Mouse (Mus musculus) frontal cortex, adult (tissue): ENCODE data around the gene Vmo1.

Experiments used
- ATAC-seq: cut with Nextera tagmentation; 2 replicates; pipeline ENCODE4 v1.9.2; 2017; ENCODE audit warnings: mild to moderate bottlenecking, moderate library complexity, mixed read lengths; ENCODE audit not compliant: low TSS enrichment

The Vmo1 gene

DNA sequence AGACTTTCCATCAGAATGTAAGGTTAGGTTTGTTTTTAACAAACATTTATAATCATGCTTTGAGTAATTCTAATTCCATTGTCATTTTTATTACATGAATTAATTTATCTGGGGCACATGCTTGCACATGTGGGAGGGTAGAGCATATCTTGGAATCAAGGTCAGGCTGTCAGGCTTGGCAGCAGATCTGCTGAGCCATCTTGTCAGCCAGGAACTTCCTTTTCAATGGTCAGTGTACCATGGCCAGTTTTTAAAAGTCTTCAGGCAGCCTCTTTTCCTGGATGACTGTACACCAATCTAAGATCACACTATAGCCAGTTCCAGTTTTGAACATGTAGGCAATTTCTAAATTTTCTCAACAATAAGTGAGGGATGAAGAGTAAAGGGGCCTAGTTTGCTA lies 41.7 kb downstream of the Vmo1 start:
- ATAC-seq: no peak

DNA sequence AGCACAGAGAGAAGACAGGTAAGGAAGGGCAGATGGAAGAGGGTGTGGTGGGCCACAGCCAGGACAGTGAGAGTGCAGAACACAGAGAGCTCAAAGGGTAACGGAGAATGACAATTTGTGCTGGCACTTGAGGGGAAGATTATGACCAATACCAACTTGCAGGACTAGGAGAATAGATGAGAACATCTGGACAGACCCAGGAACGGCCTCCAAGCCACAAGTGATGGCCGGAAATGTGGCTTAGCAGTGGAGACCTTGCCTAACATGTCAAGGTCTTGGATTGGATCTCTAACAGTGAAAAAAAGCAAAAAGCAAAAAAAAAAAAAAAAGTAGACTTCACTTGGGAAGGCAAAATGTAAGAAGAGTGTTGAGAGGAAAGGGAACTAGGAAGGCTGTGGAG lies 44.7 kb downstream of the Vmo1 start:
- ATAC-seq: no peak

DNA sequence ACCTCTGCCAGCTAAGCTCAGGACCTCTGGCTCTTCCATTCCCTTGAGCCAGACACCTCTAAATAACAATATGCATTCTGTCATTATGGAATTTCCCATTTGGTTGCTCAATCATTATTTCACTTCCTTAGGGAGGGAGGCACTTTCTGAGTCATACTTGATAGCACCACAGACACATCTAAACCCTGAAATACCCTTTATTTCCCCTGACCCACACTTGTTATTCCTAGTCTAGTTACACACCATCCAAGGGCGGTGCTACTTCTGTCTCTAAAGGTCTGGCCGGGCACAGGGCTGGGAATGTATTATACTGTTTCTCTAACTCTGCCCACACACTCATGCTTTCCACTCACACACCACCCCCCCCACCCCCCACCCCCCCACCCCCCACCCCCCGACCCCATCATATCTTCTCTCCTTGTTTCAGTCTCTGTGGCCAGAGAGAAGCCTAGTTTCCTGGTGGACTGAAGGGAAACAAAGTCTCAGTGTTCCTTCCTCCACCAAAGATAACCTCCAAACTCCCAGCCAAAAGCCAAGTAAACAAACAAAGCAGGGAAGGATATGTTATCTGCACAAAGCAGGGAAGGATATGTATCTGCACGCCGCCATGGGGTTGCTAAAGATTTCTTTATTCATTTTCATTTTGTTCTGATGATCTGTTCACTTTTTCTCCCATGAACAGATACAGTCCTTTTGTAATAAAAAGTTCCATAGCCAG lies 46.4 kb downstream of the Vmo1 start:
- ATAC-seq: no peak

DNA sequence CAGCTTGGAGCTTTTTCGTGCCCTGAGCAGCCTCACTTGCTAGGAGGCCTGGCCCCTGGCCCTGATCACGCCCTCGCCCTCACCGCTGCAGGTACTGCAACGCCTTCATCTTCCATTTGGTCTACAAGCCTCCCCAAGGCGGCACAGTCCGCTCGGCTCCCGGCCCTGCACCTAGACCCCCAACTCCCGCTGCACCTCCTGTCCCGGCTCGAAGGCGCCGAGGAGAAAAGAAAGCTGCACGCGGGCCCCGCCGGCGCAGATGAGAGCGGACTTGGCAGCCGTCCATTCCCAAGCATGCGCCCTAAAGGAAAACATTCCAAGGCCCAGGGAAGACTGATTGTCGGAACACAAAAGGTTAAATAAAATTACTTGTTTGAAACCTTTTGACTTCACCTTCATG lies 48.6 kb downstream of the Vmo1 start:
- ATAC-seq: no peak

DNA sequence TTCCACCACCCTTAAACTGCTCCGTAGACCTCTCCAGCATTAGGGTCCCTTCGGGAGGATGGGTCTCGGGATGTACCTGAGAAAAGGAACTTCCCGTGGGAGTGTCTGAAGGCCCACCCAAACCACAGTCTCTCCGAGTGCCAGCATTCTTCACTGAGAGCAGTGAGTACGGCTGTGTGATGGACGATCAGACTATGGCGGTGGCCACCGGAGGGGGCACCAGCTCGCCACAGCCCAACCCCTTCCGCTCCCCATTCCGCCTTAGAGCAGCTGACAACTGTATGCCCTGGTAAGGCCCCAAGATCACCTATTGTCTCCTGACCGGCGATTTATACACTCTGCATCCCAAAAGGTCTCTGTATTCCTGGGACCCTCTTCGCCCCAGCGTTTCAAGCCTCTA lies 49.2 kb downstream of the Vmo1 start:
- ATAC-seq: no peak

DNA sequence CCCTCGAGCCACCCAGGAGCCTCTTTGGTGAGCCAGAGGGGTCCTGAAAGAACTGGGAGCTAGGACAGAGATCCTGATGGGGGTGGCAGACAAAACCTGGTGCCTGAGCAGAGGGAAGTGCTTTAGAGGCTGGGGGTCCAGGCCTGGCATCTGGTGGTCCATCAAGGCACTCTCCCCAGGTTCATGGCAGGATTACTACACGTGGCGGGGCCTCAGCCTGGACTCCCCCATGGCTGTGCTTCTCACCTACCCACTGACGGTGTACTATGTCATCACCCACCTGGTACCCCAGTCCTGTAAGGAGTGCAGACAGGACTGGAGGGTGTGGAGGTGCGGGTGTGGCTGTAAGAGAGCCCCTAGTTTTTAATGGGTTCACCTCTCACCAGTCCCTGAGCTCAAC lies 50.4 kb downstream of the Vmo1 start:
- no peak for ATAC-seq
